12 mouse cellular contexts compared by ENCODE assay signal in the genomic region with DNA sequence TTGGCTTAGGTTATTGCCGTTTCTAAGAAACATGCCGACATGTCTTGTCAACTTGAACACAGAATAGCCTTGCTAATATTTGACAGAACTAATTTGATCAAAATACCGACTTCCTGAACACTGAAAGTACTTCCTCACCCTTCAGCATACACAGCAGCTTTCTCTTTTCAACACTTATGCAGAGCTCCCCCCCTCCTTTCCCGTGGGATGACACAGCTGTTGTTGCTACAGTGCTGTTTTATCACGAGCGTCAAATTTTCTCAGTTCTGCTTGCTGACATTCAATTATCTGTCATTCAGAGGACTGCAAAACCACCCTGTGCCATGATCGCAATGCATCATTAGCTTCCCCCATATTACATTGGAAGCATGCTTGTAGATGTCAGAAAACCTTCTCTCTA. TPM values are rescaled to one million over a fixed set of nuclear protein-coding genes. Genes with fewer than 3 reads are reported as not detected.
DNase-seq lines count a peak whose midpoint lies in the region; ATAC-seq lines count a peak whose summit lies in the region.
"Had no signal": no experiment of that assay in that cellular context is flagged by ENCODE, and none has a peak within 500 bp of the region (broad histone marks: within the 10 kb centered on the region; RNA-seq: fewer than 3 reads in every experiment).

No protein-coding gene starts in this region.

- WGBS in heart, embryonic 12.5 days: 42% methylated on average over 7 of the region's 7 CpGs
- whole genome bisulfite sequencing in intestine, embryonic 16.5 days: 59% methylated on average over 7 of the region's 7 CpGs

- H3K4me1 ChIP-seq in heart, embryonic 12.5 days (replicated peaks): 0 out of 2 replicates have a peak, but pooled peaks cover 5% of the 10 kb centered on the region
- no peaks in the 10 kb centered on the region for H3K4me1 ChIP-seq in intestine, embryonic 16.5 days (ENCODE audit: control insufficient read depth, insufficient read depth, low read length)

- no peak overlapping the region for H3K9ac ChIP-seq in heart, embryonic 12.5 days
- H3K9ac ChIP-seq in intestine, embryonic 16.5 days (ENCODE audit: low read depth, low read length): no peak overlapping the region
- H3K9ac ChIP-seq: liver, postnatal 0 days had no signal

- no peaks in the 10 kb centered on the region for H3K9me3 ChIP-seq in heart, embryonic 12.5 days (replicated peaks)
- H3K9me3 ChIP-seq in intestine, embryonic 16.5 days (ENCODE audit: control insufficient read depth, low read length): no peaks in the 10 kb centered on the region

- H3K36me3 ChIP-seq in heart, embryonic 12.5 days: no peaks in the 10 kb centered on the region
- H3K36me3 ChIP-seq in intestine, embryonic 16.5 days (ENCODE audit: control insufficient read depth, insufficient read depth, low read length): no peaks in the 10 kb centered on the region

- ATAC-seq in heart, embryonic 12.5 days (ENCODE audit: insufficient number of reproducible peaks, low FRiP score): peak; percentile 51; the same call in 1 of the 2 replicates
- no peak for ATAC-seq in intestine, embryonic 16.5 days
- ATAC-seq: liver, postnatal 0 days had no signal

- H3K27ac ChIP-seq in heart, embryonic 12.5 days (ENCODE audit: poor library complexity, severe bottlenecking): no peak overlapping the region
- no peak overlapping the region for H3K27ac ChIP-seq in intestine, embryonic 16.5 days (ENCODE audit: low read length)
- H3K27ac ChIP-seq: heart, adult 2 months had no signal

- intact Hi-C loops in heart, postnatal 25 days (cut with DNase I): no loop called here

- no peaks in the 10 kb centered on the region for H3K27me3 ChIP-seq in heart, embryonic 12.5 days (replicated peaks)
- H3K27me3 ChIP-seq in intestine, embryonic 16.5 days (replicated peaks; ENCODE audit: control insufficient read depth, insufficient read depth, low read length): no peaks in the 10 kb centered on the region

- no peak overlapping the region for H3K4me2 ChIP-seq in heart, embryonic 12.5 days
- no peak overlapping the region for H3K4me2 ChIP-seq in intestine, embryonic 16.5 days (ENCODE audit: low read depth, low read length)

- DNase-seq in heart, adult 8-10 months (ENCODE audit: low spot score): peak; percentile 1
- no peak for DNase-seq in heart, postnatal 25 days (ENCODE audit: low spot score)
- DNase-seq in brain, embryonic 18.5 days (ENCODE audit: low read depth, low spot score): peak; percentile 32
- DNase-seq in left cerebral cortex, adult 9 months (ENCODE audit: low spot score in 2 of 2): peak; percentile 14 to 30
- no peak for DNase-seq in adrenal gland, postnatal 25 days
- no peak for DNase-seq in lung, postnatal 10 days
- DNase-seq: liver, postnatal 0 days; thymus, postnatal 36 days had no signal

- no peak overlapping the region for H3K4me3 ChIP-seq in heart, embryonic 12.5 days
- no peak overlapping the region for H3K4me3 ChIP-seq in intestine, embryonic 16.5 days (ENCODE audit: low read length)
- H3K4me3 ChIP-seq: heart, adult 2 months had no signal

RNA-seq across cellular contexts. Expression of a gene that starts 10.8 kb away (rescaled TPM):
- not detected for total RNA-seq in heart, adult 8-10 months (2022)
- not detected for total RNA-seq in heart, postnatal 25 days (2021)
- not detected in 2 replicates for polyA plus RNA-seq in heart, embryonic 12.5 days (2016; fragmentation: Nextera tagmentation; extraction: Ambion mirVana)
- polyA plus RNA-seq in intestine, embryonic 16.5 days (2015; fragmentation: Nextera tagmentation; extraction: Ambion mirVana): 0.06 TPM in 1 of 2 replicates, not detected in the other
- not detected in 2 replicates for total RNA-seq in adrenal gland, postnatal 25 days (2021)
- total RNA-seq: heart, adult 2 months had no signal
- polyA plus RNA-seq: heart, adult 2 months; kidney, embryonic 16.5 days; liver, postnatal 0 days had no signal

RNA-seq across cellular contexts. Expression of a gene that starts 44.2 kb away (rescaled TPM):
- under 1 TPM; 0.05 to 0.13 (median 0.07) TPM for total RNA-seq in heart, adult 8-10 months (2022)
- under 1 TPM in 1 of 2 experiments, not detected in 1; 0.14 TPM for total RNA-seq in heart, postnatal 25 days (2021)
- polyA plus RNA-seq in heart, embryonic 12.5 days (2016; fragmentation: Nextera tagmentation; extraction: Ambion mirVana): 0.58 and 0.66 TPM in 2 replicates
- polyA plus RNA-seq in intestine, embryonic 16.5 days (2015; fragmentation: Nextera tagmentation; extraction: Ambion mirVana): 2.0 and 2.6 TPM in 2 replicates
- total RNA-seq in adrenal gland, postnatal 25 days (2021): not detected in 2 replicates
- total RNA-seq: heart, adult 2 months had no signal
- polyA plus RNA-seq: liver, postnatal 0 days had no signal

Comparison
In these comparisons a context has a peak if more than half of its experiments do, and no peak if none do; other contexts are left out.
1. DNase-seq: peak in heart, adult 8-10 months (single experiment), brain, embryonic 18.5 days (single experiment) and left cerebral cortex, adult 9 months (2 of 2); none in heart, postnatal 25 days (single experiment), adrenal gland, postnatal 25 days (single experiment) and lung, postnatal 10 days (single experiment).